Mouse (Mus musculus) embryonic facial prominence, embryonic 15.5 days (tissue): ENCODE results near the gene Sf1. TPM values are rescaled to one million over a fixed set of nuclear protein-coding genes. Genes with fewer than 3 reads are reported as not detected.
A peak's percentile ranks its signal among the peaks of the same experiment; 100 is the strongest.

ENCODE experiments used
- ATAC-seq: fragments of 200-750 bp; cut with Nextera tagmentation; 2 replicates; pipeline ENCODE4 v1.8.0; 2017; ENCODE audit warnings: low read depth, moderate TSS enrichment; ENCODE audit not compliant: insufficient number of reproducible peaks, low FRiP score, low TSS enrichment
- H3K27ac ChIP-seq: fragments of 300-500 bp; sonication (generic); replicated peaks from 2 replicates; pipeline ENCODE4 v1.5.1; 2015; ENCODE audit warnings: mild to moderate bottlenecking, inconsistent platforms
- H3K27me3 ChIP-seq: fragments of 300-500 bp; sonication (generic); 2 replicates; pipeline ENCODE4 v1.6.1; 2015; ENCODE audit warnings: inconsistent platforms
- H3K36me3 ChIP-seq: fragments of 300-500 bp; sonication (generic); 2 replicates; pipeline ENCODE4 v1.6.1; 2015; ENCODE audit warnings: mild to moderate bottlenecking, inconsistent platforms
- H3K4me1 ChIP-seq: fragments of 300-500 bp; sonication (generic); 2 replicates; pipeline ENCODE4 v1.6.1; 2015; ENCODE audit warnings: inconsistent platforms
- H3K4me2 ChIP-seq: fragments of 300-500 bp; sonication (generic); replicated peaks from 2 replicates; pipeline ENCODE4 v1.6.1; 2015; ENCODE audit warnings: mild to moderate bottlenecking, inconsistent platforms
- H3K4me3 ChIP-seq: fragments of 300-500 bp; sonication (generic); replicated peaks from 2 replicates; pipeline ENCODE4 v1.5.1; 2015; ENCODE audit warnings: mild to moderate bottlenecking, inconsistent platforms
- H3K9ac ChIP-seq: fragments of 300-500 bp; sonication (generic); 2 replicates; pipeline ENCODE4 v1.6.1; 2015; ENCODE audit warnings: inconsistent platforms
- H3K9me3 ChIP-seq: fragments of 300-500 bp; sonication (generic); replicated peaks from 2 replicates; pipeline ENCODE4 v1.6.1; 2016; ENCODE audit warnings: inconsistent platforms
- WGBS: fragments of 180-500 bp; shearing (Covaris S2); methylation state at CpG from one replicate; pipeline ENCODE4 v1.1.7; 2015; 5-methylcytosine and 5-hydroxymethylcytosine counted together
- polyA plus RNA-seq: library from polyadenylated mRNA; unstranded; fragments of >200 nt; fragmentation: Nextera tagmentation; extraction: Ambion mirVana; gene quantifications from 2 replicates; pipeline ENCODE4 v1.2.1, GENCODE M21; 2015

Gene Sf1
- polyA plus RNA-seq, 1 experiment from 2014 or later, result 145 TPM

- H3K4me1 ChIP-seq, result peaks cover 34% of the 10 kb centered on the region
- peaks cover 24% of the 10 kb centered on the region for H3K36me3 ChIP-seq
- H3K9ac ChIP-seq, result no peak overlapping the region
- H3K4me3 ChIP-seq, result peak overlapping the region; percentile 80
- WGBS, result 62% methylated on average over 9 of the region's 9 CpGs
- no peaks in the 10 kb centered on the region for H3K27me3 ChIP-seq
- ATAC-seq, result no peak; the same call in 1 of the 2 replicates
- H3K9me3 ChIP-seq, result no peaks in the 10 kb centered on the region
- peak overlapping the region; percentile 90 for H3K27ac ChIP-seq
- H3K4me2 ChIP-seq, result peak overlapping the region; percentile 85
Observed at GRCm38 (mm10) chr19:6333761-6334595, 29.5 kb upstream of the Sf1 start.

- H3K27ac ChIP-seq, result peak within 1 kb of the TSS; percentile 90
- H3K27me3 ChIP-seq, result no peaks in the 10 kb centered on the region
- peaks cover 33% of the 10 kb centered on the region for H3K36me3 ChIP-seq
- H3K9ac ChIP-seq, result peak within 1 kb of the TSS; percentile 94
- ATAC-seq, result peak; percentile 93
- no peaks in the 10 kb centered on the region for H3K9me3 ChIP-seq
- H3K4me1 ChIP-seq, result peaks cover 34% of the 10 kb centered on the region
- H3K4me2 ChIP-seq, result peak within 1 kb of the TSS; percentile 85
- WGBS, result under 1% methylated on average over 43 of the region's 43 CpGs
- H3K4me3 ChIP-seq, result peak within 1 kb of the TSS; percentile 80
Observed at GRCm38 (mm10) chr19:6334673-6335457, 28.6 kb upstream of the Sf1 start, which contains the start of gene Men1. Men1 (plus strand) TSS chr19:6334979.

DNA sequence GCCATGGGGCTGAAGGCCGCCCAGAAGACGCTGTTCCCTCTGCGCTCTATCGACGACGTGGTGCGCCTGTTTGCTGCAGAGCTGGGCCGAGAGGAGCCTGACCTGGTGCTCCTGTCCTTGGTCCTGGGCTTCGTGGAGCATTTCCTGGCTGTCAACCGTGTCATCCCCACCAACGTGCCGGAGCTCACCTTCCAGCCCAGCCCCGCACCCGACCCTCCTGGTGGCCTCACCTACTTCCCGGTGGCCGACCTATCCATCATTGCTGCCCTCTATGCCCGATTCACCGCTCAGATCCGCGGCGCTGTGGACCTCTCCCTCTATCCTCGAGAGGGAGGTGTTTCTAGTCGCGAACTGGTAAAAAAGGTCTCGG is 28.0 kb upstream of the Sf1 start:
- Histone ChIP-seq H3K9ac (peak overlapping the region; percentile 94), H3K27me3 (no peaks in the 10 kb centered on the region), H3K27ac (peak overlapping the region; percentile 76), H3K4me2 (peak overlapping the region; percentile 85), H3K4me1 (peaks cover 39% of the 10 kb centered on the region), H3K4me3 (peak overlapping the region; percentile 80), H3K36me3 (peaks cover 38% of the 10 kb centered on the region), H3K9me3 (no peaks in the 10 kb centered on the region)
- ATAC-seq, result no peak; the same call in 1 of the 2 replicates
- WGBS, result under 1% methylated on average over 25 of the region's 25 CpGs

DNA sequence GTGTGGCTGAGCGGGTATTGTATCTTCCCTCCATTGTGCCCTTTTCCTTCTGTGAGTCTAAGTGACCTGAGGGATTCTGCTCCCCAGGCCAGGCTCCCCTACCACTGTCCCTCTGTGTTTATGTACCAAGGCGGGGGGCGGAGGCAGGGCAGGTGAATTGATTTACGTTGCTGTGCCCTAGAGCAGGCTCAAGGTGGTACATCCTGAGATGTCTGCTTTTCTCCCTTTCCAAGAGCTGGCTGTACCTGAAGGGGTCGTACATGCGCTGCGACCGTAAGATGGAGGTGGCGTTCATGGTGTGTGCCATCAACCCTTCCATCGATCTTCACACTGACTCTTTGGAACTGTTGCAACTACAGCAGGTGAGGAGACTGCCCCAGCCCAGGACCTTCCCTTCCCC is 26.6 kb upstream of the Sf1 start:
- WGBS, result 92% methylated on average over 10 of the region's 10 CpGs
- Histone ChIP-seq H3K4me2 (peak overlapping the region; percentile 85), H3K4me3 (0 out of 2 replicates have a peak overlapping the region, but pooled peaks have one; percentile 80), H3K36me3 (peaks cover 38% of the 10 kb centered on the region), H3K4me1 (peaks cover 43% of the 10 kb centered on the region), H3K9me3 (no peaks in the 10 kb centered on the region), H3K9ac (0 out of 2 replicates have a peak overlapping the region, but pooled peaks have one; percentile 10), H3K27me3 (no peaks in the 10 kb centered on the region), H3K27ac (no peak overlapping the region)
- no peak for ATAC-seq

DNA sequence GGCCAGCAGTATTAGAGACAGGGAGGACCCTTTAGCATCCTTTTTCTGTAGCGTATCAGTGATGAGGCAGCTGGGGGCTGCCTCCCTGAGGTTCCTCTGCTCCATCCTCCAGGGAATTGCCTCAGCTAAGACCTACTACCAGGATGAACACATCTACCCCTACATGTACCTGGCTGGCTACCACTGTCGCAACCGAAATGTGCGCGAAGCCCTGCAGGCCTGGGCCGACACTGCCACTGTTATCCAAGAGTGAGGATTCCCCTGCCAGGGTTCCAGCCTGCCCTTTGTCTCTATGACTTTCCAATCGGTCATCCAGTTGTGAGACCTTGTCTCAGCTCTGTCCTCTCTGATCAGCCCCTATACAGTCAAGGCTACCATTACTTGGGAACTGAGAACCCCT is 25.3 kb upstream of the Sf1 start:
- no peak overlapping the region for H3K4me2 ChIP-seq
- H3K4me1 ChIP-seq, result peaks cover 47% of the 10 kb centered on the region
- peaks cover 39% of the 10 kb centered on the region for H3K36me3 ChIP-seq
- no peaks in the 10 kb centered on the region for H3K27me3 ChIP-seq
- H3K27ac ChIP-seq, result no peak overlapping the region
- no peak overlapping the region for H3K4me3 ChIP-seq
- no peaks in the 10 kb centered on the region for H3K9me3 ChIP-seq
- no peak for ATAC-seq
- WGBS, result 95% methylated on average over 7 of the region's 7 CpGs
- H3K9ac ChIP-seq, result no peak overlapping the region

DNA sequence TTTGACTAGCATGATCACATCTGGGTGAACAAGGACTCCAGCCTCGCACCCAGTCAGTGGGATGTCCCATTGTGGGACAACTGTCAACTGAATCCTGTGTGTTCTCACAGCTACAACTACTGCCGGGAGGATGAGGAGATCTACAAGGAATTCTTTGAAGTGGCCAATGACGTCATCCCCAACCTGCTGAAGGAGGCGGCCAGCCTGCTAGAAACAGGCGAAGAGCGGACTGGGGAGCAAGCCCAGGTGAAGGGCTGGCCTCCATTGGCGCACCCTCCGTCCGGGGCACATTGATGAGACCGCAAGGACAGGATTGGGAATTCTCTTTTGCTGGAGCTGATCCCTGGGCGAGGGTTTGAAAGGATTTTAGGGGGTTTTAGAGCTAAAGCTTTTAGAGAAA is 24.8 kb upstream of the Sf1 start:
- no peak for ATAC-seq
- H3K4me2 ChIP-seq, result no peak overlapping the region
- WGBS, result 85% methylated on average over 11 of the region's 11 CpGs
- H3K9ac ChIP-seq, result no peak overlapping the region
- peaks cover 47% of the 10 kb centered on the region for H3K4me1 ChIP-seq
- H3K27me3 ChIP-seq, result no peaks in the 10 kb centered on the region
- no peaks in the 10 kb centered on the region for H3K9me3 ChIP-seq
- H3K4me3 ChIP-seq, result no peak overlapping the region
- H3K27ac ChIP-seq, result no peak overlapping the region
- H3K36me3 ChIP-seq, result peaks cover 42% of the 10 kb centered on the region

- no peak overlapping the region for H3K9ac ChIP-seq
- WGBS, result 94% methylated on average over 6 of the region's 6 CpGs
- H3K4me1 ChIP-seq, result peaks cover 46% of the 10 kb centered on the region
- H3K9me3 ChIP-seq, result no peaks in the 10 kb centered on the region
- peaks cover 47% of the 10 kb centered on the region for H3K36me3 ChIP-seq
- H3K27me3 ChIP-seq, result no peaks in the 10 kb centered on the region
- ATAC-seq, result no peak
- H3K4me3 ChIP-seq, result no peak overlapping the region
- no peak overlapping the region for H3K4me2 ChIP-seq
- no peak overlapping the region for H3K27ac ChIP-seq
Observed at GRCm38 (mm10) chr19:6339191-6339590, 24.3 kb upstream of the Sf1 start.

DNA sequence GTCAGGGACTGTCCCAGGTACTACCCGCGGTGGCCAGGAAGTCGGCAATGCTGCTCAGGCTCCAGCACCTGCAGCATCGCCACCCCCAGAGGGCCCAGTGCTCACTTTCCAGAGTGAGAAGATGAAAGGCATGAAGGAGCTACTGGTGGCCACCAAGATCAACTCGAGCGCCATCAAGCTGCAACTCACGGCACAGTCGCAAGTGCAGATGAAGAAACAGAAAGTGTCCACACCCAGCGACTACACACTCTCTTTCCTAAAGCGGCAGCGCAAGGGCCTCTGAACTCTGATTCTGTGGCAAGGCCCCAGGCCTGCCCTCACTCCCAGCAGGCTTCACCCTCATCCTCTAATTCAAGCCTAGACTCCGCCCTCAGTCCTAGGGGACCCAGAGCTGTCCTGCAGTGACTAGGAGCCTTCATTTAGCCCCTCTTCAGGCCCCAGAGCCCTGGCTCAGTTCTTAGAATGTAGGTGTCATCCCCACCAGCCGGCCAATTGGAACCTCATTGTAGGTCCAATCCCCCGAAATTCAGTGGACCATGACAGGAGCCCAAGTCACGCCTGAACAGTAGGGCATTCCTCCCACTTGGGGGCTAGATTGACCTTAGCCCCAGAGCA is 23.5 kb upstream of the Sf1 start:
- no peak overlapping the region for H3K9ac ChIP-seq
- ATAC-seq, result no peak
- H3K36me3 ChIP-seq, result peaks cover 53% of the 10 kb centered on the region
- H3K27ac ChIP-seq, result 0 out of 2 replicates have a peak overlapping the region, but pooled peaks have one; percentile 53
- no peaks in the 10 kb centered on the region for H3K27me3 ChIP-seq
- H3K4me2 ChIP-seq, result peak overlapping the region; percentile 93; the same call in 1 of the 2 replicates
- peak overlapping the region; percentile 76; the same call in 1 of the 2 replicates for H3K4me3 ChIP-seq
- H3K4me1 ChIP-seq, result peaks cover 41% of the 10 kb centered on the region
- WGBS, result 68% methylated on average over 15 of the region's 15 CpGs
- no peaks in the 10 kb centered on the region for H3K9me3 ChIP-seq

DNA sequence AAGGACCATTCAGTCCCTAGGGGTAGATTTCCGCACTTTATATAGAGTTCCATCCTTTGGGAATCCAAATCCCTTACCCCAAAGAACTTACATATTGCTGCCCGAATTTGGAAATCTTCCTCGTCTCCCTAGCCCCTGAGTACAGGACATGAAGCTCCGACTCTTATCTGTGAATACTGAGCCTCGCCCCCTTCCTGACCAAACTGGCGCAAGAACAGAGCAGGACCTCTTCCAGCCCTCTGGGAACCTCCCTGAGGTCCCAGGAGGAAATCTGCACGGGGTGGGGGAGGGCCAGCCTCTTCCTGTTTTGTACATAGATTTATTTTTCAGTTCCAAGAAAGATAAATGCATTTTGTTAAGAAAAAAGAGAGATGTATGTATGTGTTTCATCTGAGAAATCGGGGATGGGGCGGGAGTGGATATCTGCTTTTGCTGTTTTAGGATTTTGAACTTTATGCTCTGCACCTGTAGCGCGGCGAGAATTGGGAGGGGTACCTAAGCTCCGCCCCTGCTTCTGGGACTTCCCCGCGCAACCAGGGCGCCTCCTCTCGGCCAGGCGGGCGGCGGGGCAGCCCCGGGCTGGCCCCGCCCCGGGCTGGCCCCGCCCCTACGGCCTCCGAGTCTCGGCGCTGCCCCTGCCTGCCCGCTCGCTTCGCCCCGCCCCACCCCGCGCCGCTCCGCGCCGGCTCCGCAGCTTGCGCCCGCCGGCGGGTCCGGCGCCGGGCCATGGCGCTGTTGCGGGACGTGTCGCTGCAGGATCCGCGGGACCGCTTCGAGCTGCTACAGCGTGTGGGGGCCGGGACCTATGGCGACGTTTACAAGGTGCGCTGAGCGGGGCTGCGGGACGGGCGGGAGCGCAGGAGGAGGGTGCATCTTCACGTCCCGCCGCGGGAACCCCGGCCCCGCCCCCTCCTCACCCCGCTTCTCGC is 22.7 kb upstream of the Sf1 start, which contains the start of gene Map4k2:
Gene Map4k2 (plus strand): TSS at position 612 of the 929 bp plus-strand sequence.
- Histone ChIP-seq H3K4me3 (peak within 1 kb of the TSS; percentile 76), H3K4me1 (peaks cover 39% of the 10 kb centered on the region), H3K9ac (peak within 1 kb of the TSS; percentile 75), H3K36me3 (peaks cover 60% of the 10 kb centered on the region), H3K27me3 (no peaks in the 10 kb centered on the region), H3K4me2 (peak within 1 kb of the TSS; percentile 93), H3K27ac (peak within 1 kb of the TSS; percentile 66; the same call in 1 of the 2 replicates), H3K9me3 (no peaks in the 10 kb centered on the region)
- 6% methylated on average over 71 of the region's 72 CpGs for WGBS
- peak; percentile 81 for ATAC-seq

DNA sequence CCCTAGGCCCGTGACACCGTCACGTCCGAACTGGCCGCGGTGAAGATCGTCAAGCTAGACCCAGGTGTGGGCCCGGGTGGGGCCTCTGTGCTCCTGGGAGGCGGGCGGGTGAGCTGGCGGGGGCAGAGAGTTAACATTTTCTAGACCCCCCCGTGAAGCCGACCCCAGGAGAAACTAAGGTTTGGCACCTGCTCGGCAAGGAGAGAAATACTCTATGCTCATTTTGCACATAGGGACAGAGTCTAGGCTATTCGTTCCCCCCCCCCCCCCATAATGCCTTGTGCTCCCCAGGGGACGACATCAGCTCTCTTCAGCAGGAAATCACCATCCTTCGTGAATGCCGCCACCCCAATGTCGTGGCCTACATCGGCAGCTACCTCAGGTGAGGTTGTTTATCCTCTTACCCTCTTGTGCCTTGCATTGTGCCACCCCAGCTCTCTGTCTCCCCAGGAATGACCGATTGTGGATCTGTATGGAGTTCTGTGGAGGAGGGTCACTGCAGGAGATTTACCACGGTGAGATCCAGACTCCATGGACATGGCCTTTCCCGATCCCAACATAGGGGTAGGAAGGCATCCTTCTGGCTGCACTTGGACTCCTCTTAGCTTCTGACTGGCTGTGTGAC is 21.9 kb upstream of the Sf1 start:
- no peak for ATAC-seq
- H3K27me3 ChIP-seq, result no peaks in the 10 kb centered on the region
- peak overlapping the region; percentile 93 for H3K4me2 ChIP-seq
- H3K36me3 ChIP-seq, result peaks cover 67% of the 10 kb centered on the region
- peak overlapping the region; percentile 66; the same call in 1 of the 2 replicates for H3K27ac ChIP-seq
- WGBS, result 9% methylated on average over 23 of the region's 23 CpGs
- peak overlapping the region; percentile 76 for H3K4me3 ChIP-seq
- no peaks in the 10 kb centered on the region for H3K9me3 ChIP-seq
- H3K9ac ChIP-seq, result peak overlapping the region; percentile 75
- peaks cover 31% of the 10 kb centered on the region for H3K4me1 ChIP-seq
